Mouse (Mus musculus) v-Abl transformed pro-B cells (cell line): Measurements from ENCODE around the gene BC017158.

Source experiments
- in situ Hi-C, 2 experiments: fragments of 400-800 bp; cut with MboI; formaldehyde crosslinking; loops; one replicate each; pipeline ENCODE4 v1.15.1; 2025; ENCODE audit not compliant: unreplicated experiment in 2 of 2

Gene BC017158

GRCm38 (mm10) chr7:128237927-128238778 is 59.8 kb downstream of the BC017158 start, which contains the start of gene 9130023H24Rik:
Gene 9130023H24Rik, minus strand, starts transcription at chr7:128238031.
- in situ Hi-C loops = loop anchor here (10.0 kb wide), 2 partner anchors 463 to 573 kb away; partner anchors contain the start of gene Setd1a (in 1 of the 2)

GRCm38 (mm10) chr7:128237593-128237926 is 60.4 kb downstream of the BC017158 start:
- in situ Hi-C loops = loop anchor here (10.0 kb wide), 2 partner anchors 463 to 573 kb away; partner anchors contain the start of gene Setd1a (in 1 of the 2)

- in situ Hi-C loops = loop anchor here (10.0 kb wide), 2 partner anchors 462 to 572 kb away; partner anchors contain the start of gene Setd1a (in 1 of the 2)
Observed at GRCm38 (mm10) chr7:128236856-128237592, 60.9 kb downstream of the BC017158 start, which contains the start of gene Armc5. Gene Armc5, plus strand, starts transcription at chr7:128237342.

DNA sequence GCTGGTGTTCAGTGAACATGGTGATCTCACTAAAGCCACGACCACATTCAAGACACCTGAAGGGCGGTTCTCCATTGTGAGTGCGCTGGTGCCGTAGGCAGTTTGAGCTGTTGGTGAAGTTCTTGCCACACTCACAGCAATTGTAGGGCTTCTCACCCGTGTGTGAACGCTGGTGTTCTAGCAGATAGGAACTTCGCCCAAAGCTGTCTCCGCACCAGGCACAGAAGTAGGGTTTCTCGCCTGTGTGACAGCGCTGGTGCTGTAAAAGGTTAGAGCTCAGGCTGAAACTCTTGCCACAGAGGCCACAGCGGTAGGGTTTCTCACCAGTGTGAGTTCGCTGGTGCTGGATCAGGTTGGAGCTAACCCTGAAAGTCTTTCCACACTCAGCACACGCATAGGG is 61.5 kb downstream of the BC017158 start:
- in situ Hi-C loops = loop anchor here (10.0 kb wide), 2 partner anchors 462 to 572 kb away; partner anchors contain the start of gene Setd1a (in 1 of the 2)

DNA sequence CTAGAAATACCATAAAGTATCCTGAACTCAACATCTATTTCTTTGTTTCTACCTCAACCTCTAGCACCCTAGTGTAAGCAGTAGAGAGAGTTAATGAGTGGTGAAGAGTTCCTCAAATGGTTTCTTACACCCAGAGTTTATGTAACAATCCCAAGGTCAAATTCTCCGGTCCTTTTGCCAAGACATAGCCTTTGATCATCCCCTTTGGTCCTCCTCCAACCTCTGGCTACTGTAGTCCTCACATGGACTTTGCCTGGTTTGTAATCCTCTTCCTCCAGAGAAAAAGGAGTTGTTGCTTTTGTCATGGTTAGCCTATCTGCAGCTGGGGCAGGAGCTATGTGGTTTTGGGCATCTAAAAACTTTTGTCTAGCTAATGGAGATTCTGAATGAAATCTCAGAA is 62.5 kb downstream of the BC017158 start:
- in situ Hi-C loops = loop anchor here (10.0 kb wide), 2 partner anchors 461 to 571 kb away; partner anchors contain the start of gene Setd1a (in 1 of the 2)

DNA sequence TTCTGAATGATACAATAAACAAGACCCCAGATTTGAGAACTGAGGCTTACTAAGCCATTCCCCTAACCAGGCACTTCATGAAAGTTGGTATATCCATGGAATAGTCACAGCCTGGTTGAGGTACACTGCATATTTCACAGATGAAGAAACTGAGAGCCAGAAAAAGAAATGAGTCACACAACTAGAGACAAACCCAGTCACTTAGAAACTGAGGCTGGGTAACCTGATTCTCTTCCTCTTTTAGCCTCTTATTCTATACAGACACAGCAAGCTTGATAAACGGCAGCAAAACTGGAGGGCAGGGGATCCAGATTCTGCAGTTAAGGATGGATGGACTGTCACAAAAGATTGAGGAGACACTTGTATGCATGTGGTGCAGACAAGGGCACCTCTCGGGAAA is 63.2 kb downstream of the BC017158 start:
- in situ Hi-C loops = loop anchor here (10.0 kb wide), 2 partner anchors 460 to 570 kb away; partner anchors contain the start of gene Setd1a (in 1 of the 2)

DNA sequence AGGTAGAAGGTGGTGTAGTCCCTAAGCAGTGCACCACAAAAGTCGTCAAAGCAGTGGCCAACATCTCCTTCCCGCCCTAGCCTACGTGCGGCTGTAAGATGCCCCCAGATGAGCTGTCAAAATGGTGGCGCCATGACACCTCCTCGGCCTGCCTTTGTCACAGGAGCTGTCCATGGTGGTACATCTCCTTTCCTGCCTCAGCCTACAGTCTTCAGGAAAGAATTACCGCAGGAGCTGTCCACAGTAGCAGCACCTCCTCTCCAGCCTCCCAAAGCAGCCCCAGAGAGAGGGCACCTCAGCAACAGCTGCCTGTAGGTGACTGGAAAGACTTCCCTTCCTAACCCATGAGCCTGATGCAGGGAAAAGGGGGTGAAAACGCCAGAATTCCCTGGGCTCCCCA is 66.2 kb downstream of the BC017158 start:
- in situ Hi-C loops = loop anchor here (10.0 kb wide), 2 partner anchors 457 to 567 kb away; partner anchors contain the start of gene Setd1a (in 1 of the 2)
